ENCODE assay signal across 8 mouse cellular contexts in the genomic region with DNA sequence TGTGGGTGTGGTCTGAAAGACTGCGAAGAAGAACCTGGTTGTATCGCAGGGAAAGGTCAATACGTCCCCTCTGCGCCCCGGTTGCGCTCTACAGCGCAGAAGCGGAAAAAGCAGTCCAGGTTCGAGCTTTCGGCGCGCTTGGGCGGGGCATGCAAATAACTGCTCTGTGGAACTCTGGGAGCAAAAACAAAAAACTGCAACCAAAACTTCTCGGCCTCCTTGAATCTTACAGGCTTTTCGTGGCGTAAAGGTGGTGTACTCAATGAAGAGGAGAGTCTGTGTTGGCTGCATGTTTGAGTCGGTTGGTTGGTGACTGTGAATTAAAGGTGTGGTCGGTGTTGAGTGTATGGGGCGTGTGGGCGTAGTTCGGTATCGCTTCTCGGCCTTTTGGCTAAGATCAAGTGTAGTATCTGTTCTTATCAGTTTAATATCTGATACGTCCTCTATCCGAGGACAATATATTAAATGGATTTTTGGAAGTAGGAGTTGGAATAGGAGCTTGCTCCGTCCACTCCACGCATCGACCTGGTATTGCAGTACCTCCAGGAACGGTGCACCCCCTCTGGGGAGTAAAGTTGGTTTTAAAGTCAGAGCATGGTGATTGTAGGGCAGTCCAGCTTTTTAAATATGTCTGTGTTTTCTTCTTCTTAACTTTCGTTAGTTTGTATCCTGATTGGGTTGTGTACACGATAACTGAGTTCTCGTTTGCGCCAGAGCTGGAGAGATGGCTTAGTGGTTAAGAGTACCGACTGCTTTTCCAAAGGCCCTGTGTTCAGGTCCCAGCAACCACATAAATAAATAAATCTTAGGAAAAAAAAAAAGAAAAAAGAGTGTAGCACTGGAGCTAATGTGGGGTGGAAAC. TPM values are rescaled to one million over a fixed set of nuclear protein-coding genes. Genes with fewer than 3 reads are reported as not detected.
A peak's percentile ranks its signal among the peaks of the same experiment; 100 is the strongest.
DNase-seq lines count a peak whose midpoint lies in the region; ATAC-seq lines count a peak whose summit lies in the region.

A gene (plus strand): TSS at position 201 of the 862 bp plus-strand sequence.

- no peaks in the 10 kb centered on the region for H3K27me3 ChIP-seq in embryonic facial prominence, embryonic 11.5 days (ENCODE audit: control insufficient read depth, insufficient read depth, low read length)
- H3K27me3 ChIP-seq in limb, embryonic 12.5 days, result no peaks in the 10 kb centered on the region
- H3K27me3 ChIP-seq in midbrain, embryonic 15.5 days (replicated peaks), result no peaks in the 10 kb centered on the region

- H3K4me3 ChIP-seq in embryonic facial prominence, embryonic 11.5 days (ENCODE audit: low read depth, low read length), result peak within 1 kb of the TSS; percentile 31
- peak within 1 kb of the TSS; percentile 50 for H3K4me3 ChIP-seq in limb, embryonic 12.5 days (replicated peaks)
- peak within 1 kb of the TSS; percentile 60 for H3K4me3 ChIP-seq in midbrain, embryonic 15.5 days

- WGBS in embryonic facial prominence, embryonic 11.5 days, result under 1% methylated on average over 32 of the region's 34 CpGs
- under 1% methylated on average over 34 of the region's 34 CpGs for whole genome bisulfite sequencing in limb, embryonic 12.5 days
- under 1% methylated on average over 34 of the region's 34 CpGs for WGBS in midbrain, embryonic 15.5 days

- no peaks in the 10 kb centered on the region for H3K4me1 ChIP-seq in embryonic facial prominence, embryonic 11.5 days (ENCODE audit: control insufficient read depth, insufficient read depth, low read length)
- 0 out of 2 replicates have a peak, but pooled peaks cover 2% of the 10 kb centered on the region for H3K4me1 ChIP-seq in limb, embryonic 12.5 days (replicated peaks)
- H3K4me1 ChIP-seq in midbrain, embryonic 15.5 days, result peaks cover 8% of the 10 kb centered on the region

- peak within 1 kb of the TSS; percentile 96 for H3K27ac ChIP-seq in embryonic facial prominence, embryonic 11.5 days (replicated peaks; ENCODE audit: low read depth, low read length)
- H3K27ac ChIP-seq in limb, embryonic 12.5 days, result peak within 1 kb of the TSS; percentile 99
- peak within 1 kb of the TSS; percentile 85 for H3K27ac ChIP-seq in midbrain, embryonic 15.5 days

- no peaks in the 10 kb centered on the region for H3K36me3 ChIP-seq in embryonic facial prominence, embryonic 11.5 days (replicated peaks; ENCODE audit: control insufficient read depth, insufficient read depth, low read depth, low read length)
- no peaks in the 10 kb centered on the region for H3K36me3 ChIP-seq in limb, embryonic 12.5 days
- H3K36me3 ChIP-seq in midbrain, embryonic 15.5 days (replicated peaks), result no peaks in the 10 kb centered on the region

- ATAC-seq in embryonic facial prominence, embryonic 11.5 days (replicated peaks; ENCODE audit: insufficient number of reproducible peaks, low FRiP score, low TSS enrichment, low read depth), result peak; percentile 93
- ATAC-seq in granulocyte monocyte progenitor cell, adult 5-6 weeks (replicated peaks; ENCODE audit: poor library complexity, severe bottlenecking), result peak; percentile 60
- ATAC-seq in limb, embryonic 12.5 days (ENCODE audit: insufficient number of reproducible peaks, insufficient read depth, low FRiP score, low TSS enrichment, low read depth), result peak; percentile 93
- peak; percentile 93 for ATAC-seq in midbrain, embryonic 15.5 days (replicated peaks)

- no peaks in the 10 kb centered on the region for H3K9me3 ChIP-seq in embryonic facial prominence, embryonic 11.5 days (replicated peaks; ENCODE audit: control insufficient read depth, low read length)
- no peaks in the 10 kb centered on the region for H3K9me3 ChIP-seq in limb, embryonic 12.5 days
- H3K9me3 ChIP-seq in midbrain, embryonic 15.5 days, result no peaks in the 10 kb centered on the region

- peak within 1 kb of the TSS; percentile 50 for H3K4me2 ChIP-seq in embryonic facial prominence, embryonic 11.5 days (ENCODE audit: low read depth, low read length)
- peak within 1 kb of the TSS; percentile 64 for H3K4me2 ChIP-seq in limb, embryonic 12.5 days
- H3K4me2 ChIP-seq in midbrain, embryonic 15.5 days, result peak within 1 kb of the TSS; percentile 98

- peak; percentile 85 for DNase-seq in layer of hippocampus, adult 11-12 months (ENCODE audit: low spot score)
- DNase-seq in layer of hippocampus, adult 9-10 months (ENCODE audit: low spot score), result no peak
- DNase-seq in embryonic facial prominence, embryonic 11.5 days (ENCODE audit: low spot score), result peak; percentile 93
- peak; percentile 85 for DNase-seq in kidney, adult 11 months
- DNase-seq in spleen, postnatal 10 days (ENCODE audit: low spot score in 2 of 2), result peak; percentile 72 to 87

- peak within 1 kb of the TSS; percentile 67 for H3K9ac ChIP-seq in embryonic facial prominence, embryonic 11.5 days (replicated peaks; ENCODE audit: low read length)
- H3K9ac ChIP-seq in limb, embryonic 12.5 days (replicated peaks), result peak within 1 kb of the TSS; percentile 76
- H3K9ac ChIP-seq in midbrain, embryonic 15.5 days, result peak within 1 kb of the TSS; percentile 51

RNA-seq across cellular contexts. Expression of the gene that starts here (rescaled TPM):
- 37.3 and 43.0 TPM in 2 replicates for polyA plus RNA-seq in embryonic facial prominence, embryonic 11.5 days (2014; fragmentation: Nextera tagmentation; extraction: Ambion mirVana)
- 6.4 and 28.8 TPM in 2 replicates for total RNA-seq in granulocyte monocyte progenitor cell, adult 5-6 weeks (2014; fragmentation: Nextera tagmentation)
- total RNA-seq in granulocyte monocyte progenitor cell, adult 5-6 weeks (2017), result 6.2 and 17.0 TPM in 2 replicates
- 37.0 and 37.8 TPM in 2 replicates for polyA plus RNA-seq in limb, embryonic 12.5 days (2016; fragmentation: Nextera tagmentation; extraction: Ambion mirVana)
- polyA plus RNA-seq in midbrain, embryonic 15.5 days (2015; fragmentation: Nextera tagmentation; extraction: Ambion mirVana), result 11.1 and 13.2 TPM in 2 replicates
